In genomic region chr1:62992648-62993047, GRCm38 (mm10) we compare ENCODE assay signal across 12 mouse cellular contexts.
"Had no signal": no experiment of that assay in that cellular context is flagged by ENCODE, and none has a peak within 500 bp of the region (broad histone marks: within the 10 kb centered on the region; RNA-seq: fewer than 3 reads in every experiment).

No protein-coding gene starts in this region.

- ATAC-seq: liver, postnatal 0 days; midbrain, embryonic 13.5 days had no signal

- H3K4me3 ChIP-seq: limb, embryonic 15.5 days; liver, embryonic 13.5 days; midbrain, embryonic 13.5 days; stomach, embryonic 15.5 days had no signal

- H3K27ac ChIP-seq: limb, embryonic 15.5 days; liver, embryonic 13.5 days; midbrain, embryonic 13.5 days; stomach, embryonic 15.5 days had no signal

- H3K4me2 ChIP-seq: limb, embryonic 15.5 days; liver, embryonic 13.5 days; midbrain, embryonic 13.5 days; stomach, embryonic 15.5 days had no signal

- H3K4me1 ChIP-seq: limb, embryonic 15.5 days; midbrain, embryonic 13.5 days; stomach, embryonic 15.5 days had no signal

- H3K9me3 ChIP-seq: limb, embryonic 15.5 days; liver, embryonic 13.5 days; midbrain, embryonic 13.5 days; stomach, embryonic 15.5 days had no signal

- DNase-seq: kidney, postnatal 36 days; layer of hippocampus, adult 9-11 months; layer of hippocampus, postnatal 36 days; liver, embryonic 13.5 days; liver, postnatal 0 days; lung, postnatal 36 days; right cerebral cortex, postnatal 14 days; thymus, adult 2 months; thymus, postnatal 25 days had no signal

- H3K36me3 ChIP-seq: limb, embryonic 15.5 days; liver, embryonic 13.5 days; midbrain, embryonic 13.5 days; stomach, embryonic 15.5 days had no signal

- H3K9ac ChIP-seq: limb, embryonic 15.5 days; liver, embryonic 13.5 days; liver, postnatal 0 days; midbrain, embryonic 13.5 days; stomach, embryonic 15.5 days had no signal

- H3K27me3 ChIP-seq: limb, embryonic 15.5 days; liver, embryonic 13.5 days; midbrain, embryonic 13.5 days; stomach, embryonic 15.5 days had no signal
